Mouse (Mus musculus): ENCODE results near the gene Rraga.

DNA sequence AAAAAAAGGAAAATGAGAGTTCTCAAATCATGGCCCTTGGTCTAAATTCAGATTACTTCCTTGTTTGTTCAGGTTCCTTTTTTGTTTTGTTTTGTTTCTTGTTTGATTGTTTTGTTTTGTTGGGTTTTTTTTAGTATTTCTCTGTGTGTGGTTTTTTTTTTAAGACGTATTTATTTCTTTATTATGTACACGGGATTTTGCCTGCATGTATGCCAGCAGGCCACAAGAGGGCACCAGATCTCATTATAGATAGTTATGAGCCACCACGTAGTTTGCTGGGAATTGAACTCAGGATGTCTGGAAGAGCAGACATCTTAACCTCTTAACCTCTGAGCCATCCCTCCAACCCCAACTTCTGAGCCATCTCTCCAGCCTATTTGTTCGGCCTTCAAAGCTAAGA lies 37.5 kb upstream of the Rraga start:
- TF ChIP-seq EP300 (IDR thresholded peaks at IDR 0.05; ENCODE audit: insufficient read depth, low read depth, low read length) (no peak), CTCF (IDR thresholded peaks at IDR 0.05) (peak; percentile 86), POLR2A (IDR thresholded peaks at IDR 0.05; ENCODE audit: insufficient read depth, low read depth, low read length) (no peak)

Measured in heart, adult 2 months (tissue).